Mouse (Mus musculus) mouse embryonic stem cell (cell line): ENCODE measurements around the gene Myocos.
"Not testable (repeated sequence)": the region's sequence is repeated elsewhere in the genome, so short reads cannot be mapped to it uniquely, and the experiment has no call there.

Source experiments
- in situ Hi-C, 2 experiments: fragments of 300-500 bp; cut with MboI; formaldehyde crosslinking; loops; 1 replicate in 1 of 2; 3 replicates in 1 of 2; pipeline ENCODE4 v1.14.3; 2019 to 2020; ENCODE audit warnings: low sequenced_read_pairs in 2 of 2, low pct_unique_long_range_greater_than_20kb in 1 of 2, mixed read lengths in 1 of 2; ENCODE audit not compliant: unreplicated experiment in 1 of 2

Gene Myocos

GRCm38 (mm10) chr1:162658119-162658518 is at the start of gene Myocos:
Myocos (minus strand) TSS chr1:162658219.
- in situ Hi-C loops: loop anchor here in 1 of 2 experiments (25.0 kb wide), 1 partner anchor 296 kb away; no protein-coding TSS in a partner anchor

GRCm38 (mm10) chr1:162700389-162701066 is 42.5 kb upstream of the Myocos start:
- in situ Hi-C loops: loop anchor here (25.0 kb wide), 3 partner anchors 863 to 1287 kb away; partner anchors contain the start of genes BC055324 (in 1 of the 2), Mettl18 (in 1 of the 2) and Scyl3 (in 1 of the 2)

DNA sequence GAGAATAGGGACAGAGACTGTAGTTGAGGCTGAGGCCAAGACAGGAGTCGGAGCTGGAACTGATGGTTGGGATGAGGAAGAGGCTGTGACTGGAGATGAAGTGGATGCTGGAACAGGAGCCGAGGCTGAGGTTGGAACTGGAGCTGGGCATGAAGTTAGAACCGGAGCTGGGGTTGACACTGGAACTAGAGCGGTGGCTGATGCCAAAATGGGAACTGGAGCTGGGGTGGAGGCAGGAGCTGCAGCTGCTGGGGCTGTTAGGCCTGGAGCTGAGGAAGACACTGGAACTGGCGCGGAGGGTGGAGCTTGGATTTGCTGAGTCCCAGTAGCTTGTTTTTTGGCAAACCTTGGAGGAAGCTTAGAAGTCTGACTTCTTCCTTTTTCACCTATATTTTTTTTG is 39.8 kb upstream of the Myocos start:
- in situ Hi-C loops: no loop called here

DNA sequence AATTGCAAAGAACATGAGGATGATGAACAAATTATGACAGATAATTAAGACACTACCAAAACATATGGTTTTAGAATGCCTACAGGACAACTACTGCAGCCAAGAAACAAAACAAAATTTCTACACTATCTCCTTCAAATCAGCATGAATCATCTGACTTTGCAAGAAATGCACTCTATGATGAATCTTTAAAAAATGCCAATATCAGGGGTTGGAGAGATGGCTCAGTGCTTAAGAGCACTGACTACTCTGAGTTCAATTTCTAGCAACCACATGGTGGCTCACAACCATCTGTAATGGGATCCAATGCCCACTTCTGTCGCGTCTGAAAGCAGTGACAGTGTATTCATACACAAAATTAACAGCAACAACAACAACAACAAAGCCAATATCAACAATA is 35.7 kb upstream of the Myocos start:
- in situ Hi-C loops: no loop called here

DNA sequence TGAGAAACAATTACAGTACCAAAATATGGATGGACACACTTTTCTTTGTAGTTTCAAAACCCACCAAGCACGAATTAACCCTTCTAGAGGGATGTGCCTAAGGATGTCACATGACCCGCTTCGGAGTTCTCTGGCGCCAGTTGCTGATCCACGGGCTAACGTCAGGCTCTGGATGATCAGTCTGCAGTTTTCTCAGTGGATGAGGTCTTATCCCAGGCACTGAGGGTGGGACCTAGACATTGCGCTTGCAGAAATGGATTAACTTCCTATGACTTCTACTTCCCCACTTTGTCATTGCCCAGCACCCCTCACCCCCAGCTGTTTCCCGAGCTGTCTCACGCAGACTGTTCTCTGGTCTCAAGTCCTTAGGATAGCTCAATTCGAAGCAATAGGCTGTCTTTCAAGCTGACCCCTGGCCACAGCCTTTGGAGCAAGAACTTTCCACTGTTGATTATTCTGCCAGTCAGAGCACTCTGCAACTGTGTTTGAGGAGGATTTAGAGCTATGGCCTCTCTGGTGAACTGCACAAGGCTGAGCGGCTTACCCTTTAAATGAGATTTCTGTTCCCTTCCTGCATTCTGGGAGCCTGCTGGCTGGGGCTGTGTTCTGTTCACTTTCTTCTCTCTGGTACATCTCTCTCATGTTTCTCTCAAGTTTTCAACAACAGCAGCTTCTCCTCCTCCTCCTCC is 7.6 kb upstream of the Myocos start:
- in situ Hi-C loops: loop anchor here in 1 of 2 experiments (25.0 kb wide), 1 partner anchor 303 kb away; no protein-coding TSS in a partner anchor

DNA sequence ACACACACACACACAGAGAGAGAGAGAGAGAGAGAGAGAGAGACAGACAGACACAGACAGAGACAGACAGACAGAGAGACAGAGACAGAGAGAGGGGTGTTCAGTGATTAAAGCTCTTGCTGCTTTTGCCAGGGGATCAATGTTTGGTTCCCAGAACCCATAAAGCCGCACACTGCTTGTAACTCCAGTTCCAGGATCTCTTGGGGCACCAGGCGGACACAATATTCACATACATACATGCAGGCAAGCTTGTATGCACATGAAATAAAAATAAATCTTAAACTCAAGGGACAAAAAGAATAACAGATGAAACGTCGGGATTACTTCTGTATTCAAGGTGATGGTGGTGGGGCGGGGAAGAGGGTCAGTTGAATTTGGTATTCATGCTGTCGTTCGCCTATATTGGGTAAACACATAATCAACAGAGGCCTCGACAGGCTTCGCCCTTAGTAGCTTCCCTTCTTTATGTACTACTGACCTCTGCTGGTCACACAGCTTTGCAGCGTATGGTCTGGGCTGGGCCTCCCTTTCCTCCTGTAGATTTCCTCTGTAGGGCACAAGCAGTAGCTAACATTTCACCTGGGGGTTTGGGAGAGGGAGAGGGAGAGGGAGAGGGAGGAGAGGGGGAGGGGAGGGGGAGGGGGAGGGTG is 6.9 kb upstream of the Myocos start:
- in situ Hi-C loops: loop anchor here in 1 of 2 experiments (25.0 kb wide), 1 partner anchor 303 kb away; no protein-coding TSS in a partner anchor

- in situ Hi-C loops: loop anchor here in 1 of 2 experiments (25.0 kb wide), 1 partner anchor 298 kb away; no protein-coding TSS in a partner anchor
Observed at GRCm38 (mm10) chr1:162660276-162660860, 2.3 kb upstream of the Myocos start.

GRCm38 (mm10) chr1:162648416-162648815 is 9.6 kb downstream of the Myocos start:
- in situ Hi-C loops: no loop called here

- in situ Hi-C loops: no loop called here
Observed at GRCm38 (mm10) chr1:162646083-162646686, 11.8 kb downstream of the Myocos start.

- in situ Hi-C loops: no loop called here
Observed at GRCm38 (mm10) chr1:162643752-162644151, 14.3 kb downstream of the Myocos start.

DNA sequence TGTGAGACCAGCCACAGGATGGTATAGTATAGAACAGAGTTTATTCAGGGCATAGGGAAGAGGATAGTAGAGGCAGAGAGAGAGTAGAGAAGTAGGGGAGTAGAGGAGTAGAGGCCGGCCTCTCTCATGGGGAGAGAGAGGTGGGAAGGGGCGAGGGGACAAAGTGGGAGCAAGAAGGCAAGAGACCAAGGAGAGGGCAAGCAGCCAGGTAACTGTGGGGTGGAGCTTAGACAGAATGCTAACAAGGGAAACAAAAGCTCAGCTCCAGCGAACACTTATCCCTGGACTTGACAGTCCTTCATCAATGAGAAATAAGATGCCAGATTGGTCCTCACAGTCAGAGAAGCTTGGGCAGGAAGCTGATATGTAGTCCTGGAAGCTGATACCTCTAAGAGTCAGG is 15.4 kb downstream of the Myocos start:
- in situ Hi-C loops: no loop called here

DNA sequence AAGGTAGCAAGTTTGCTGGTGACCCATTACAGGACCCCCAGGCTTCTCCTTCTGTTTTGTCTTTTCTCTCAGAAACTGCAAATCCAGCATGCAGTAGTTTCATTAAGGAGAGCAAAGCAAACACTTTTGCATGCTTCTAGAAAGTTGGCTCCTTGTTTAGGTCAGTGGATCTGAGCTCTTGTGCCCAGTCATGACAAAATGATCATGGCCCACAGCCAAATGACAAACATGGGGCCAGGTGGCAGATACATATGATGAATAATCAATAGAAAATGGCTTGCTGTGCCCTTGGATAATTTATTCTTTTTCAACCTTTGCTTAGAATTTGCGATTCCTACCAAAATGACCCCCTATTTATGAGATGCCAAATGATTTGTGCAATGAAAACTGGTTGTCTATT is 18.2 kb downstream of the Myocos start:
- in situ Hi-C loops: no loop called here

DNA sequence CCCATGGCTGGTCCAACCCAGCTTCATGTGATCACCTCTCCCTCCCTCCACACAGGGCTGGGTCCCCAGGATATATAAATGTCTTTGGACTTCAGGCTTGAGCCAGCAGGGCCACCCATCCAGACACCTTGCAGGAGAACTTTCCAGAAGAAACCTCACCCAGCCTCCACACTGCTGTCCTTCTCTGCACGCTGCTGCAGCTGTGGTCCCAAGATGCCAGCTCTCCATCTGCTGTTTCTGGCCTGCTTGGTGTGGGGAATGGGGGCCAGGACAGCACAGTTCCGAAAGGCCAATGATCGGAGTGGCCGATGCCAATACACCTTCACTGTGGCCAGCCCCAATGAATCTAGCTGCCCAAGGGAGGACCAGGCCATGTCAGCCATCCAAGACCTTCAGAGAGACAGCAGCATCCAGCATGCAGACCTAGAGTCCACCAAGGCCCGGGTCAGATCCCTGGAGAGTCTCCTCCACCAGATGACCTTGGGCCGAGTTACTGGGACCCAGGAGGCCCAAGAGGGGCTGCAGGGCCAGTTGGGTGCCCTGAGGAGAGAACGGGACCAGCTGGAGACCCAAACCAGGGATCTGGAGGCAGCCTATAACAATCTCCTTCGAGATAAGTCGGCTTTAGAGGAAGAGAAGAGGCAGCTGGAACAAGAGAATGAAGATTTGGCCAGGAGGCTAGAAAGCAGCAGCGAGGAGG is 18.8 kb downstream of the Myocos start, which contains the start of gene Myoc:
TSS of gene Myoc (plus strand) at position 105 of the 700 bp plus-strand sequence.
- in situ Hi-C loops: no loop called here

GRCm38 (mm10) chr1:162638535-162638934 is 19.5 kb downstream of the Myocos start:
- in situ Hi-C loops: no loop called here

GRCm38 (mm10) chr1:162636516-162636915 is 21.5 kb downstream of the Myocos start:
- in situ Hi-C loops: no loop called here

DNA sequence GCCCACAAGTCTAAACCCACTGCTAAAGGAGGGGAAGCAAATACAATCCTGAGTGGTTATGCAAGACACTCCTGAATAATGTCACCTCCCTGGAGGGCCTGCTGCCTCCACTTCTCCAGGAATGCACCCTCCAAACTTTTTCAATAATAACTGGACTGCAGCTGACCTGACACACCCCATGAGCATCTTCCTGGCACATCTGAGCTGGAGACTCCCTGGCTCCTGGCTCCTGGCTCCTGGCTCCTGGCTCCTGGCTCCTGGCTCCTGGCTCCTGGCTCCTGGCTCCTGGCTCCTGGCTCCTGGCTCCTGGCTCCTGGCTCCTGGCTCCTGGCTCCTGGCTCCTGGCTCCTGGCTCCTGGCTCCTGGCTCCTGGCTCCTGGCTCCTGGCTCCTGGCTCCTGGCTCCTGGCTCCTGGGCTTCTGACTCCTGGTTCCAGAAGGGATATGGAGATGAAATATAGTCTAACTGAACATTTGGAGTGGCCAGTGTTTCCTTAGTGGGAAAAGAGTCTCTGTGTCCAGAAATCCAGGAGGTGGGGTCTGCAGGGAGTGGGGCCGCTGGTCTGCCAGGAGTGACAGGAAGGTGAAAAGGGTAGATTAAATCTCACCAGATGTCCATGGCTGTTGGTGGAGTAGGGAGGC is 22.6 kb downstream of the Myocos start:
- in situ Hi-C loops: not testable (repeated sequence)

DNA sequence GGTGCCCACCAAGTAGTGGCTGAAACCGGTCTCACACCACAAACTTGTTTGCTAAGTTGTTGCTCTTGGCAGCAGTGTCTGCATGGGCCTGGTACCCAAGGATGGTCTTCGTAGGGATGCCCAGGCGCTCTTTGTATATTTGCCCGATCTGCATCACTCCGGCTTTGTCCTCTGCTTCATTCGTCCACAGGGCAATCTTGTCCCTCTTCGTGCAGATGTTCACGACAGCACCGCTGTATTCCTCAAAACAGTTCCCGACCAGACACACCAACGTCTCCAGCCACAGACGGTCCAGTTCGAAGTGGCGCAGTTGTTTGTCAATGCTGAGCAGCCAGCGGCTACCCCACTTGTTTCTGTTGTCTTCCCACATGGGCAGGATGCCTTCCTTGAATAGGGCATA is 29.7 kb downstream of the Myocos start:
- in situ Hi-C loops: not testable (repeated sequence)
